Mouse (Mus musculus): ENCODE measurements around the gene Cebpz. TPM values are rescaled to one million over a fixed set of nuclear protein-coding genes. Genes with fewer than 3 reads are reported as not detected.

The Cebpz gene
- polyA plus RNA-seq, 1 experiment from 2014 or later = 57.9 TPM

GRCm38 (mm10) chr17:78903158-78903557 is 33.7 kb downstream of the Cebpz start:
- no peaks in the 10 kb centered on the region for H3K36me3 ChIP-seq
- H3K4me1 ChIP-seq = no peaks in the 10 kb centered on the region
- no peak overlapping the region for H3K27ac ChIP-seq (replicated peaks)
- no peak for ATAC-seq (ENCODE audit: insufficient number of reproducible peaks, low FRiP score, low TSS enrichment, low read depth)
- H3K4me3 ChIP-seq (replicated peaks) = no peak overlapping the region
- no peak overlapping the region for H3K4me2 ChIP-seq (replicated peaks)
- WGBS = 78% methylated on average over 2 of the region's 2 CpGs
- no peaks in the 10 kb centered on the region for H3K9me3 ChIP-seq (replicated peaks)
- no peaks in the 10 kb centered on the region for H3K27me3 ChIP-seq
- no peak overlapping the region for H3K9ac ChIP-seq

GRCm38 (mm10) chr17:78895394-78895793 is 41.5 kb downstream of the Cebpz start:
- peak overlapping the region; percentile 10; the same call in 1 of the 2 replicates for H3K9ac ChIP-seq
- peak overlapping the region; percentile 22 for H3K4me3 ChIP-seq (replicated peaks)
- H3K9me3 ChIP-seq (replicated peaks) = no peaks in the 10 kb centered on the region
- WGBS = 8% methylated on average over 8 of the region's 8 CpGs
- H3K27ac ChIP-seq (replicated peaks) = 0 out of 2 replicates have a peak overlapping the region, but pooled peaks have one; percentile 29
- no peaks in the 10 kb centered on the region for H3K36me3 ChIP-seq
- peak overlapping the region; percentile 42 for H3K4me2 ChIP-seq (replicated peaks)
- ATAC-seq (ENCODE audit: insufficient number of reproducible peaks, low FRiP score, low TSS enrichment, low read depth) = peak; percentile 39; the same call in 1 of the 2 replicates
- H3K4me1 ChIP-seq = peaks cover 7% of the 10 kb centered on the region; the same call in 1 of the 2 replicates
- H3K27me3 ChIP-seq = no peaks in the 10 kb centered on the region

GRCm38 (mm10) chr17:78894991-78895390 is 41.9 kb downstream of the Cebpz start:
- 72% methylated on average over 7 of the region's 7 CpGs for WGBS
- H3K9ac ChIP-seq = no peak overlapping the region
- no peaks in the 10 kb centered on the region for H3K27me3 ChIP-seq
- H3K4me2 ChIP-seq (replicated peaks) = peak overlapping the region; percentile 42; the same call in 1 of the 2 replicates
- no peaks in the 10 kb centered on the region for H3K9me3 ChIP-seq (replicated peaks)
- ATAC-seq (ENCODE audit: insufficient number of reproducible peaks, low FRiP score, low TSS enrichment, low read depth) = no peak
- no peak overlapping the region for H3K27ac ChIP-seq (replicated peaks)
- H3K4me1 ChIP-seq = peaks cover 7% of the 10 kb centered on the region; the same call in 1 of the 2 replicates
- no peaks in the 10 kb centered on the region for H3K36me3 ChIP-seq
- H3K4me3 ChIP-seq (replicated peaks) = peak overlapping the region; percentile 22; the same call in 1 of the 2 replicates

GRCm38 (mm10) chr17:78891020-78891419 is 45.8 kb downstream of the Cebpz start:
- Histone ChIP-seq H3K4me3 (replicated peaks) (no peak overlapping the region), H3K4me1 (peaks cover 7% of the 10 kb centered on the region; the same call in 1 of the 2 replicates), H3K27ac (replicated peaks) (no peak overlapping the region), H3K4me2 (replicated peaks) (no peak overlapping the region), H3K36me3 (no peaks in the 10 kb centered on the region), H3K9ac (no peak overlapping the region), H3K9me3 (replicated peaks) (no peaks in the 10 kb centered on the region), H3K27me3 (no peaks in the 10 kb centered on the region)
- no peak for ATAC-seq (ENCODE audit: insufficient number of reproducible peaks, low FRiP score, low TSS enrichment, low read depth)
- WGBS = 79% methylated on average over 9 of the region's 9 CpGs

GRCm38 (mm10) chr17:78889184-78889583 is 47.7 kb downstream of the Cebpz start:
- no peaks in the 10 kb centered on the region for H3K36me3 ChIP-seq
- H3K9me3 ChIP-seq (replicated peaks) = no peaks in the 10 kb centered on the region
- no peak for ATAC-seq (ENCODE audit: insufficient number of reproducible peaks, low FRiP score, low TSS enrichment, low read depth)
- H3K4me1 ChIP-seq = no peaks in the 10 kb centered on the region
- no peak overlapping the region for H3K4me3 ChIP-seq (replicated peaks)
- H3K4me2 ChIP-seq (replicated peaks) = no peak overlapping the region
- WGBS = 31% methylated on average over 3 of the region's 3 CpGs
- no peak overlapping the region for H3K9ac ChIP-seq
- no peak overlapping the region for H3K27ac ChIP-seq (replicated peaks)
- H3K27me3 ChIP-seq = no peaks in the 10 kb centered on the region

- H3K4me3 ChIP-seq (replicated peaks) = no peak overlapping the region
- H3K27me3 ChIP-seq = no peaks in the 10 kb centered on the region
- no peak overlapping the region for H3K9ac ChIP-seq
- H3K27ac ChIP-seq (replicated peaks) = no peak overlapping the region
- WGBS = 75% methylated on average over 4 of the region's 4 CpGs
- ATAC-seq (ENCODE audit: insufficient number of reproducible peaks, low FRiP score, low TSS enrichment, low read depth) = no peak
- no peaks in the 10 kb centered on the region for H3K9me3 ChIP-seq (replicated peaks)
- H3K4me2 ChIP-seq (replicated peaks) = no peak overlapping the region
- H3K36me3 ChIP-seq = no peaks in the 10 kb centered on the region
- H3K4me1 ChIP-seq = no peaks in the 10 kb centered on the region
Observed at GRCm38 (mm10) chr17:78888554-78888953, 48.3 kb downstream of the Cebpz start.

- Histone ChIP-seq H3K4me3 (replicated peaks) (no peak overlapping the region), H3K27ac (replicated peaks) (no peak overlapping the region), H3K36me3 (no peaks in the 10 kb centered on the region), H3K4me1 (peaks cover 12% of the 10 kb centered on the region), H3K9me3 (replicated peaks) (no peaks in the 10 kb centered on the region), H3K27me3 (no peaks in the 10 kb centered on the region), H3K9ac (no peak overlapping the region), H3K4me2 (replicated peaks) (no peak overlapping the region)
- ATAC-seq (ENCODE audit: insufficient number of reproducible peaks, low FRiP score, low TSS enrichment, low read depth) = no peak
- WGBS = 79% methylated on average over 5 of the region's 5 CpGs
Observed at GRCm38 (mm10) chr17:78885286-78886065, 51.4 kb downstream of the Cebpz start.

- ATAC-seq (ENCODE audit: insufficient number of reproducible peaks, low FRiP score, low TSS enrichment, low read depth) = no peak
- Histone ChIP-seq H3K9me3 (replicated peaks) (no peaks in the 10 kb centered on the region), H3K27me3 (no peaks in the 10 kb centered on the region), H3K27ac (replicated peaks) (no peak overlapping the region), H3K4me1 (peaks cover 12% of the 10 kb centered on the region), H3K4me3 (replicated peaks) (no peak overlapping the region), H3K4me2 (replicated peaks) (no peak overlapping the region), H3K9ac (no peak overlapping the region), H3K36me3 (no peaks in the 10 kb centered on the region; the same call in 1 of the 2 replicates)
- WGBS = 86% methylated on average over 4 of the region's 4 CpGs
Observed at GRCm38 (mm10) chr17:78883291-78883690, 53.6 kb downstream of the Cebpz start.

- peak; percentile 93 for ATAC-seq (ENCODE audit: insufficient number of reproducible peaks, low FRiP score, low TSS enrichment, low read depth)
- H3K4me3 ChIP-seq (replicated peaks) = peak within 1 kb of the TSS; percentile 65
- H3K4me1 ChIP-seq = peaks cover 12% of the 10 kb centered on the region
- H3K27ac ChIP-seq (replicated peaks) = peak within 1 kb of the TSS; percentile 77
- peak within 1 kb of the TSS; percentile 61 for H3K4me2 ChIP-seq (replicated peaks)
- H3K27me3 ChIP-seq = no peaks in the 10 kb centered on the region
- H3K9ac ChIP-seq = peak within 1 kb of the TSS; percentile 58
- peaks cover 7% of the 10 kb centered on the region; the same call in 1 of the 2 replicates for H3K36me3 ChIP-seq
- under 1% methylated on average over 28 of the region's 28 CpGs for WGBS
- H3K9me3 ChIP-seq (replicated peaks) = no peaks in the 10 kb centered on the region
Observed at GRCm38 (mm10) chr17:78882401-78883112, 54.3 kb downstream of the Cebpz start, which contains the start of gene Eif2ak2. Gene Eif2ak2, minus strand, starts transcription at chr17:78882573.

- peak overlapping the region; percentile 58 for H3K9ac ChIP-seq
- 8% methylated on average over 7 of the region's 7 CpGs for WGBS
- no peaks in the 10 kb centered on the region for H3K27me3 ChIP-seq
- H3K4me3 ChIP-seq (replicated peaks) = peak overlapping the region; percentile 65
- peak; percentile 55; the same call in 1 of the 2 replicates for ATAC-seq (ENCODE audit: insufficient number of reproducible peaks, low FRiP score, low TSS enrichment, low read depth)
- H3K4me1 ChIP-seq = peaks cover 12% of the 10 kb centered on the region
- H3K36me3 ChIP-seq = peaks cover 11% of the 10 kb centered on the region; the same call in 1 of the 2 replicates
- H3K27ac ChIP-seq (replicated peaks) = peak overlapping the region; percentile 77
- no peaks in the 10 kb centered on the region for H3K9me3 ChIP-seq (replicated peaks)
- peak overlapping the region; percentile 61 for H3K4me2 ChIP-seq (replicated peaks)
Observed at GRCm38 (mm10) chr17:78881878-78882304, 55.0 kb downstream of the Cebpz start.

- no peak overlapping the region for H3K4me3 ChIP-seq (replicated peaks)
- peaks cover 37% of the 10 kb centered on the region for H3K36me3 ChIP-seq
- H3K4me1 ChIP-seq = no peaks in the 10 kb centered on the region
- H3K9ac ChIP-seq = no peak overlapping the region
- H3K9me3 ChIP-seq (replicated peaks) = no peaks in the 10 kb centered on the region
- ATAC-seq (ENCODE audit: insufficient number of reproducible peaks, low FRiP score, low TSS enrichment, low read depth) = no peak
- WGBS = 91% methylated on average over 6 of the region's 6 CpGs
- no peak overlapping the region for H3K4me2 ChIP-seq (replicated peaks)
- no peak overlapping the region for H3K27ac ChIP-seq (replicated peaks)
- H3K27me3 ChIP-seq = no peaks in the 10 kb centered on the region
Observed at GRCm38 (mm10) chr17:78873886-78874285, 63.0 kb downstream of the Cebpz start.

All from embryonic facial prominence, embryonic 15.5 days (tissue).